ENCODE assay signal across 8 mouse cellular contexts in genomic region chr12:65036190-65036870, GRCm38 (mm10). TPM values are rescaled to one million over a fixed set of nuclear protein-coding genes. Genes with fewer than 3 reads are reported as not detected.
DNase-seq lines count a peak whose midpoint lies in the region; ATAC-seq lines count a peak whose summit lies in the region.

TSS of gene Prpf39 (plus strand) at chr12:65036333.

- peaks cover 21% of the 10 kb centered on the region for H3K4me1 ChIP-seq in hindbrain, embryonic 12.5 days

- DNase-seq in Muller cell, postnatal 12 days (ENCODE audit: inconsistent ontology term) = peak; percentile 92
- DNase-seq in cerebellum, adult 9-11 months = peak; percentile 90
- DNase-seq in frontal cortex, postnatal 10 days (ENCODE audit: low spot score in 2 of 2) = peak; percentile 81 to 90
- peak; percentile 87 to 89 for DNase-seq in layer of hippocampus, postnatal 14 days (ENCODE audit: low spot score in 2 of 2)
- DNase-seq in lung, postnatal 14 days = peak; percentile 93
- peak; percentile 74 for DNase-seq in retina, adult 2 months (ENCODE audit: low read depth, low spot score)
- peak; percentile 90 to 92 for DNase-seq in thymus, postnatal 36 days

- H3K4me2 ChIP-seq in hindbrain, embryonic 12.5 days (replicated peaks) = peak within 1 kb of the TSS; percentile 56

- H3K36me3 ChIP-seq in hindbrain, embryonic 12.5 days = no peaks in the 10 kb centered on the region

- peak within 1 kb of the TSS; percentile 86 for H3K27ac ChIP-seq in hindbrain, embryonic 12.5 days

- under 1% methylated on average over 45 of the region's 65 CpGs for WGBS in hindbrain, embryonic 12.5 days

- H3K4me3 ChIP-seq in hindbrain, embryonic 12.5 days = peak within 1 kb of the TSS; percentile 93

- peak; percentile 94 for ATAC-seq in hindbrain, embryonic 12.5 days (ENCODE audit: low FRiP score)

- no peaks in the 10 kb centered on the region for H3K27me3 ChIP-seq in hindbrain, embryonic 12.5 days

- peak within 1 kb of the TSS; percentile 88 for H3K9ac ChIP-seq in hindbrain, embryonic 12.5 days

- H3K9me3 ChIP-seq in hindbrain, embryonic 12.5 days (replicated peaks) = no peaks in the 10 kb centered on the region

RNA-seq across cellular contexts. Expression of gene Prpf39, which starts in this region (rescaled TPM):
- polyA plus RNA-seq in hindbrain, embryonic 12.5 days (2016; fragmentation: Nextera tagmentation; extraction: Ambion mirVana) = 63.4 and 71.3 TPM in 2 replicates
- 10 to 100 TPM; 38.0 to 44.1 TPM for total RNA-seq in layer of hippocampus, postnatal 14 days (2021)

Comparison
In these comparisons a context has a peak if more than half of its experiments do, and no peak if none do; other contexts are left out.
1. Peak in every context shown above with its lines: DNase-seq, ATAC-seq, H3K4me3 ChIP-seq and H3K27ac ChIP-seq.